Mouse (Mus musculus) hematopoietic stem cell, adult 5-6 weeks (primary cell): ENCODE measurements around the gene Rnf187. TPM values are rescaled to one million over a fixed set of nuclear protein-coding genes. Genes with fewer than 3 reads are reported as not detected.

Source experiments
- ATAC-seq, 2 experiments: fragments of 125-278 bp in 1 of 2; replicated peaks in 1 of 2; 2 replicates each; pipeline ENCODE4 v1.8.0; 2016 to 2017; ENCODE audit warnings: inconsistent platforms in 2 of 2, mild to moderate bottlenecking in 2 of 2, moderate number of reproducible peaks in 2 of 2, low read depth in 1 of 2, moderate TSS enrichment in 1 of 2; ENCODE audit not compliant: low FRiP score in 2 of 2, poor library complexity in 2 of 2, severe bottlenecking in 2 of 2, insufficient read depth in 1 of 2, low TSS enrichment in 1 of 2
- total RNA-seq: library from RNA; stranded (forward); fragments of 172-1452, 232-1000 nt; gene quantifications from 2 replicates; pipeline ENCODE4 v1.2.3, GENCODE M21; 2017

Gene Rnf187
- total RNA-seq = 82.1 and 83.1 TPM in 2 replicates

GRCm38 (mm10) chr11:58938322-58939087 is at the start of gene Rnf187:
Gene Rnf187 (minus strand): TSS chr11:58938916.
- ATAC-seq = peak; percentile 93 to 94

- ATAC-seq = no peak
Measured at GRCm38 (mm10) chr11:58985299-58985917, 46.7 kb upstream of the Rnf187 start.

- no peak for ATAC-seq
Measured at GRCm38 (mm10) chr11:58984657-58985056, 45.9 kb upstream of the Rnf187 start.

- no peak for ATAC-seq
Measured at GRCm38 (mm10) chr11:58983691-58984341, 45.1 kb upstream of the Rnf187 start.

- peak; percentile 33 to 47; a peak in 3 of 4 replicates for ATAC-seq
Measured at GRCm38 (mm10) chr11:58982471-58983097, 43.9 kb upstream of the Rnf187 start.

GRCm38 (mm10) chr11:58981541-58982447 is 43.1 kb upstream of the Rnf187 start:
- peak; percentile 29 to 36; a peak in 2 of 4 replicates for ATAC-seq

GRCm38 (mm10) chr11:58980381-58980990 is 41.8 kb upstream of the Rnf187 start:
- ATAC-seq = no peak

GRCm38 (mm10) chr11:58979661-58980060 is 40.9 kb upstream of the Rnf187 start:
- peak in 1 of 2 experiments; percentile 23; a peak in 1 of 4 replicates for ATAC-seq

GRCm38 (mm10) chr11:58979183-58979582 is 40.5 kb upstream of the Rnf187 start:
- no peak for ATAC-seq

- no peak; a peak in 1 of 4 replicates for ATAC-seq
Measured at GRCm38 (mm10) chr11:58978706-58979030, 40.0 kb upstream of the Rnf187 start.

GRCm38 (mm10) chr11:58978027-58978705 is 39.5 kb upstream of the Rnf187 start, which contains the start of gene Trim11:
Gene Trim11 (plus strand): TSS chr11:58978093.
- ATAC-seq = peak; percentile 40 to 54

- 0 out of 4 replicates have a peak, but pooled peaks have one; percentile 6 to 13 for ATAC-seq
Measured at GRCm38 (mm10) chr11:58977607-58978026, 38.9 kb upstream of the Rnf187 start.

GRCm38 (mm10) chr11:58977150-58977549 is 38.4 kb upstream of the Rnf187 start:
- ATAC-seq = peak in 1 of 2 experiments; percentile 27; a peak in 1 of 4 replicates

- no peak for ATAC-seq
Measured at GRCm38 (mm10) chr11:58974414-58974813, 35.7 kb upstream of the Rnf187 start.

GRCm38 (mm10) chr11:58971796-58972195 is 33.1 kb upstream of the Rnf187 start:
- no peak for ATAC-seq
